Mouse (Mus musculus) kidney, adult 2 months (tissue): ENCODE measurements around the gene Alyref.
"Not testable (repeated sequence)": the region's sequence is repeated elsewhere in the genome, so short reads cannot be mapped to it uniquely, and the experiment has no call there.

Experiments used
- CTCF ChIP-seq: fragments of 200-500 bp; conservative IDR thresholded peaks from 2 replicates; pipeline ENCODE4 v1.5.1; 2011; ENCODE audit warnings: low read depth, mild to moderate bottlenecking, control low read depth, low read length, moderate library complexity, mixed read lengths; ENCODE audit not compliant: insufficient read depth, insufficient read length
- POLR2A ChIP-seq: fragments of 200-500 bp; IDR thresholded peaks from one replicate; pipeline ENCODE4 v1.6.1; 2011; ENCODE audit warnings: low read depth, low read length, control low read depth

DNA sequence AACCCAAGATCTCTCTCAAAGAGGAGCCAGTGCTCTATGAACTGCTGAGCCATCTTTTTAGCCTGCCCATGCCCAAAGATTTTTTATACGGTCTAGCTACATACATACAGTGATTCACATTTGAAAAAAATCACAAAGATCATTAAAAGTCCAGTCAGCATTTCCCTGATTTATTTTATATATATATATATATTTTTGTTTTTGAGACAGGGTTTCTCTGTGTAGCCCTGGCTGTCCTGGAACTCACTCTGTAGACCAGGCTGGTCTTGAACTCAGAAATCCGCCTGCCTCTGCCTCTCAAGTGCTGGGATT lies 15.2 kb downstream of the Alyref start:
- TF ChIP-seq CTCF, POLR2A: not testable (repeated sequence)
